Mouse (Mus musculus): ENCODE results near the gene Dnmt3l.
"Not testable (repeated sequence)": the region's sequence is repeated elsewhere in the genome, so short reads cannot be mapped to it uniquely, and the experiment has no call there.

Gene Dnmt3l

GRCm38 (mm10) chr10:78086444-78087061, 44.8 kb downstream of the Dnmt3l start:
- no peak for DNase-seq (ENCODE audit: low spot score)

GRCm38 (mm10) chr10:78087101-78087511, 45.4 kb downstream of the Dnmt3l start:
- DNase-seq (ENCODE audit: low spot score): no peak

GRCm38 (mm10) chr10:78090246-78090645, 48.5 kb downstream of the Dnmt3l start:
- DNase-seq (ENCODE audit: low spot score): no peak

DNA sequence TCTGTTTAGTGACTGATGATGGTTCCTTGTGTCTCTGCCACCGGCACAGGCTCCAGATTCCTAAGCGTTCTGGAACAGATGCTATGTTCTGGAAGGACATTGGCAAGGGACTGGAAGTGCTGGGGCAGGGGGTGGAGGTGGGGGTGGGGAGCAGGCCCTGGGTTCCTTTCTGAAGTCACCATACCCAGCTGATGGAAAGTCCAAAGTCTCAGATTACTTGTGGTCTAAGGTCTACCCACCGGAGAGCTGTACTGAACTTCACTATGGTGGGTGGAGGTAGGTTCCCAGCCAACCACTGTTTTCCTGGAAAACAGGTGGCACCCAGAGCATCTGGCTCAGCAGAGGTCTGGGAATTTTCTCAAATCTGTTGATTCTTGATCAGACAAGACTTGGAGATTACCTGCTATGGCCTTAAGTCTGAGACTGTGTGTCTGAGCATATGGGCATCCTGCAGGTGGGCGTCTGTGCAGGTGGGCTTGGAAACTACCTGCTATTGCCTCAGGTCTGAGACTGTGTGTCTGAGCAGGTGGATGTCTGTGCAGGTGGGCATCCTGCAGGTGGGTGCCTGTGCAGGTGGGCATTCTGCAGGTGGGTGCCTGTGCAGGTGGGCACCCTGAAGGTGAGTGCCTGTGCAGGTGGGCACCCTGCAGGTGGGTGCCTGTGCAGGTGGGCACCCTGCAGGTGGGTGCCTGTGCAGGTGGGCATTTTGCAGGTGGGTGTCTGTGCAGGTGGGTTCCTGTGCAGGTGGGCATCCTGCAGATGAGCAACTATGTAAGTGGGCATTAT, 49.2 kb downstream of the Dnmt3l start:
- no peak for DNase-seq (ENCODE audit: low spot score)

DNA sequence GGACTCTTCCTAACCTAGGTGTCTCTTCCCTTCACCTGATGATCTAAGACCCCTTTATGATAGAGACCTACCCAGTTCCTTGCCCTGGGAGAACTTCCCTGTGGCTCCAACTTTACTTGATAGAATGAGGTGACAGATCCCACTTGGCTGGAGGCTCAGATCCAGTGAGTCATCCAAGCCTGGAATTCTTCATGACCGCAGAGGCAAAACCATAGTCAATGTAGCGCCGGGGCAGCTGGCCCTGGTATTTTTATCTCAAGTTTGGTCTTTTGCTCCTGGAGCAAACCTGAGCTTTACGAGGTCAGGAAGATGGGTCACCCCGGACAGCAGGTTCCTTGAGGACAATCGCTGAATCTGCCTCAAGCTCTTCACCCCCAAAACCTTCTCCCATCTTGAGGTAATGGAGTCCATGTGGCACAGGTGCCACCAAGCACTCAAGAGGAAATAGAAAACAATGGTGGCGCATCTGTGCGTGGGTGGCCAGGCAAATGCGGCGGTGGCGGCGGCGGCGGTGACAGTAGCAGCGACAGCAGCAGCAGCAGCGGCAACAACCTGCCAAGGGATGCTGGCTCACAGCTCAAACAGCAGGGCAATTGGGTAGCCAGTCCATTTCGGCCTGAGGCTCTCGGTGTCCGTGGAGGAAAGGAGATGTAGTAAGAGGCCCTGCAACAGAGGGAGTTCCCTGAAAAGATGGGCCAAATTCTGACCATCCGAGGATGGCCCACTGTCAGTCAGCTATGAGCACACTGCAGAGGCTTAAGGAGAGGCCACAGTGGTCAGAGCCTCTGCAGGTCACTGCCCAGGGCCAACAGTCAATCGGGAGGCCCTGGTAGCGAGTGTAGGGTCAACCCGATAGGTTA, 50.3 kb downstream of the Dnmt3l start:
- DNase-seq (ENCODE audit: low spot score): no peak

DNA sequence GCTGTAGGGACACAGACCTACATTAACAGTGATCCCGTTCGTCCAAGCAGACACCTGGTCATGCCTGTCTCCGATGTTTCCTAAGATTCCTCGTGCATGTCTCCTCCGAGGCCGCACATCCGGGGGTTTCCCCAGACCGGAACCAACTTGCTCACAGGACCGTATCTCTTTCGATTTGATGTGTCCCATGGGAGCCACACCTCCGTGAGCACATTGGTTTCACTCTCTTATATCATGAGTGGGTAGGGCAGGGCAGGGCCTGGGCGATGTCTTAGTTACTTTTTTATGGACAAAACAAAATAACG, 50.9 kb downstream of the Dnmt3l start:
- no peak for DNase-seq (ENCODE audit: low spot score)

DNA sequence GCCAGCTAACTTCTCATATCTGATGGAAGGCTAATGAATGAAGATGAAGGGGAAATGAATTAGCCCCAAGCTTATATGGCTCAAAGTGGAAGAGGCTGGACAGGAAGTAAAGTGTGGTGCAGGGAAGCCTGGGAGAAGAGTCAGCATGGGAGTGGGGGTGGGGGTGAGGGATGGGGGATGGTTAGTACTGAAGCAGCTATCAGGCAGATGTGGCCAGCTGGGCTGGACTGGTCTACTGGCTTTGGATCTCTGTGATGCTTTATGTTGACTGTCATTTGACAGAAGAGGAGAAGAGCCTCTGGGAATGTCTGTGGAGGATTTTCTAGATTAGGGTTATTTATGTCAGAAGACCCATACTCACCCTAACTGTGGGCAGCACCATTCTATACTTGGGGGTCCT, 53.5 kb downstream of the Dnmt3l start:
- no peak for DNase-seq (ENCODE audit: low spot score)

GRCm38 (mm10) chr10:78095954-78096931, 54.5 kb downstream of the Dnmt3l start:
- DNase-seq (ENCODE audit: low spot score): no peak

DNA sequence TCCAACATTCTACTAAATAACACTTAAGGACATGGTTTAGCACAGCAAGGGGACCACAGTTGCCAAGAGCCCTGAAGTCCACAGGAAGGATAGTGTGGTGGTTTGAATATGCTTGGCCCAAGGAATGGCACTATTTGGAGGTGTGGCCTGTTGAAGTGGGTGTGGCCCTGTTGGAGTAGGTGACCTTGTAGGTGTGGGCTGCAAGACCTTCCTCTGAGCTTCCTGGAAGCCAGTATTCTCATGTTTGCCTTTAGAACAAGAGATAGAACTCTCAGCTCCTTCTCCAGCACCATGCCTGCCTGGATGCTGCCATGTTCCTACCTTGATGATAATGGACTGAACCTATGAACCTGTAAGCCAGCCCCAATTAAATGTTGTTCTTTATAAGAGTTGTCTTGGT, 58.1 kb downstream of the Dnmt3l start:
- DNase-seq (ENCODE audit: low spot score): not testable (repeated sequence)

GRCm38 (mm10) chr10:78100989-78101780, 59.4 kb downstream of the Dnmt3l start:
- DNase-seq (ENCODE audit: low spot score): no peak

DNA sequence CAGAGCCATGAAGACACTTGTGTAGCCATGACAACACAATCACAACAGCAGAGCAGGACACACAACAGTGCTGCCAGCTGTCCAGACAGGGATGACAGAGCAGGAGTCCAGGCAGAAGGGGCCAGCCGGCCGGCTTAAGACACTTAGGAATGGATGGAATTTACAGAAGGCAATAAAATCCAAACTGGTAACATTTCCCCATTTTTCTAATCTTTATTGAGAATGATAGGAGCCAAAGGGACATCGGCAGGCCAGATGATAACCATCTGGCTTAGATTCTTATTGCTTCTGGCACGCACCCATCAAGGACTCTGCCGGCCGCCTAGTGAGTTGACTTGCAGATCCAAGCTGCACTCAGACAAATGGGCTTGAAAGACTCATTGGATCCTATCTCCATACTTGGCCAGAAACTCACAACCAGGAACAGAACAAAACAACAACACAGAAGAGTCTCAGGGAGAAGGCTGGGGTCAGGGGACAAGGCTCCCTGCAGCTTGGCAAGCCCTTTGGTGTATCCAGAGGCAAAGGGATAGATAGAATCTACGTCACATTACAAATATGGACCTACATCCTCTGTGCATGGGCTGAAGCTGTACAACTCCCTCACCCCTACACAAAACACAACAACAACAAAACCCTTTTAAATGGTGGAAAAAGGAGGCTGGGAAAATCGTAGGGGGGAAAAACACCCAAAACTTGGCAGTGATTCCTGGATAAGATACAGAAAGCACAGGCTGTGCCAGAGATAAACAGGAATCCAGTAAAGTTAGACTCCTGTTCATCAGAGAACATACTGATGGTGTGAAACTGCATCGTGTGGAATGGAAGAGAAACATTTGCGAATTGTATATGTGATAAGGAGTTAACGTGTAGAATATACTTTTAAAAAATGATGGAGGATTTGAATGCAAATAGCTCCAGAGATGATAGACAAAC, 63.1 kb downstream of the Dnmt3l start:
- DNase-seq (ENCODE audit: low spot score): no peak

DNA sequence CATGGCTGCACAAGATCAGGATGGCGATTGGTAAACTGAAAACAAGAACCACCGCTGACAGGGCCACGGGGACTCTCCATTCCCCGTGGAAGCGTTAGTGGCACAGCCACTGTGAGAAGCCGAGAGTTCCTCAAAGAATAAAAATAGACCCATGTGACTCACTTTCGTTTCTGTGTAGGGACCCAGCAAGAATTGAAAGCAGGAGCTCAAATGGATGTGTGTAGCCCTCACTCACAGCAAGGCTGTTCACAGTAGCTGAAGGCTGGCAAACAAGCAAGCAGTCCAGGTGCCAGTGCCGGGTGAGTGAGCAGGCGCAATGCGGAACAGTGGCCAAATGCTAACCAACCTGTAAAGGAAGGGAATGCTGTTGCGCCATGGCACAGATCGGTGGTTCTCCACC, 63.8 kb downstream of the Dnmt3l start:
- DNase-seq (ENCODE audit: low spot score): no peak

All from ovary, postnatal 36 days (tissue).